Mouse (Mus musculus): ENCODE measurements at regions not wholly inside any gene's neighbourhood (a gene's known extent, or its start where the extent isn't known, plus 50 kb on each side); places are given as distances from the start of the nearest gene placed in this dataset.

GRCm38 (mm10) chr12:39731177-39731576, 306.6 kb downstream of the Arl4a start:
- Histone ChIP-seq H3K4me1 (ENCODE audit: control insufficient read depth, insufficient read depth, low read length) (no peaks in the 10 kb centered on the region), H3K4me3 (ENCODE audit: control insufficient read depth, low read depth, low read length) (no peak overlapping the region), H3K27ac (ENCODE audit: control insufficient read depth, insufficient read depth, low read depth, low read length) (no peak overlapping the region), H3K27me3 (ENCODE audit: control insufficient read depth, insufficient read depth, low read length) (no peaks in the 10 kb centered on the region), H3K36me3 (ENCODE audit: control insufficient read depth, insufficient read depth, low read length) (no peaks in the 10 kb centered on the region)
- TF ChIP-seq POLR2A (IDR thresholded peaks at IDR 0.05; ENCODE audit: control insufficient read depth, low read depth, low read length) (no peak), CTCF (IDR thresholded peaks at IDR 0.05; ENCODE audit: control insufficient read depth, insufficient read depth, insufficient replicate concordance, low read depth, low read length) (no peak)

GRCm38 (mm10) chr12:39729255-39729654, 308.6 kb downstream of the Arl4a start:
- no peak for TF ChIP-seq POLR2A (IDR thresholded peaks at IDR 0.05; ENCODE audit: control insufficient read depth, low read depth, low read length)
- TF ChIP-seq CTCF (IDR thresholded peaks at IDR 0.05; ENCODE audit: control insufficient read depth, insufficient read depth, insufficient replicate concordance, low read depth, low read length) = no peak
- Histone ChIP-seq H3K27ac (ENCODE audit: control insufficient read depth, insufficient read depth, low read depth, low read length) (no peak overlapping the region), H3K4me1 (ENCODE audit: control insufficient read depth, insufficient read depth, low read length) (no peaks in the 10 kb centered on the region), H3K27me3 (ENCODE audit: control insufficient read depth, insufficient read depth, low read length) (no peaks in the 10 kb centered on the region), H3K36me3 (ENCODE audit: control insufficient read depth, insufficient read depth, low read length) (no peaks in the 10 kb centered on the region), H3K4me3 (ENCODE audit: control insufficient read depth, low read depth, low read length) (no peak overlapping the region)

- TF ChIP-seq POLR2A (IDR thresholded peaks at IDR 0.05; ENCODE audit: control insufficient read depth, low read depth, low read length) (no peak), CTCF (IDR thresholded peaks at IDR 0.05; ENCODE audit: control insufficient read depth, insufficient read depth, insufficient replicate concordance, low read depth, low read length) (no peak)
- H3K4me3 ChIP-seq (ENCODE audit: control insufficient read depth, low read depth, low read length) = no peak overlapping the region
- no peaks in the 10 kb centered on the region for H3K36me3 ChIP-seq (ENCODE audit: control insufficient read depth, insufficient read depth, low read length)
These were observed 313.7 kb downstream of the Arl4a start for GRCm38 (mm10) chr12:39724172-39724571.

DNA sequence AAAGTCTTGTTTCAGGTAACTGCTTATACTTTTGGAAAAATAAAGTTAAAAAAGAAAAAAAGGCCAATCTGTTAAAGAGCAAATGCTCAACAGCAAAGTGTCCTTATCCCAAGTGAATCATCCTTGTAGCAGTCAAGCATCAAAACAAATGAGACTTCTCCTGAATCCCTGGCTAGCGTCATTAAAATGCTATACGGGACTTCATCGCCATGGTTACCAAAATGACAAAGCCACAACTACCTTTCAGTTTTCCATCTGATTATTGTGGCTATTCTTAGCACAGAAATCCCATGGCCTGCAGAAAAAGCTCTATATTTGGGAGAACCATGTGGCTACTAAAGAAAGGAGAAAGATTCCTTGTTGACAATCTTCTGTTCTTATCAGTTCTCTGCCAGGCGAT, 322.7 kb downstream of the Arl4a start:
- Histone ChIP-seq H3K36me3 (ENCODE audit: control insufficient read depth, insufficient read depth, low read length) (no peaks in the 10 kb centered on the region), H3K4me3 (ENCODE audit: control insufficient read depth, low read depth, low read length) (no peak overlapping the region), H3K27ac (ENCODE audit: control insufficient read depth, insufficient read depth, low read depth, low read length) (no peak overlapping the region), H3K4me1 (ENCODE audit: control insufficient read depth, insufficient read depth, low read length) (no peaks in the 10 kb centered on the region), H3K27me3 (ENCODE audit: control insufficient read depth, insufficient read depth, low read length) (no peaks in the 10 kb centered on the region)
- no peak for TF ChIP-seq POLR2A (IDR thresholded peaks at IDR 0.05; ENCODE audit: control insufficient read depth, low read depth, low read length)
- no peak for TF ChIP-seq CTCF (IDR thresholded peaks at IDR 0.05; ENCODE audit: control insufficient read depth, insufficient read depth, insufficient replicate concordance, low read depth, low read length)

More at GRCm38 (mm10) chr12:39724172-39724571, 313.7 kb downstream of the Arl4a start:
- no peaks in the 10 kb centered on the region for H3K27me3 ChIP-seq (ENCODE audit: control insufficient read depth, insufficient read depth, low read length)
- H3K4me1 ChIP-seq (ENCODE audit: control insufficient read depth, insufficient read depth, low read length) = no peaks in the 10 kb centered on the region
- H3K27ac ChIP-seq (ENCODE audit: control insufficient read depth, insufficient read depth, low read depth, low read length) = no peak overlapping the region

DNA sequence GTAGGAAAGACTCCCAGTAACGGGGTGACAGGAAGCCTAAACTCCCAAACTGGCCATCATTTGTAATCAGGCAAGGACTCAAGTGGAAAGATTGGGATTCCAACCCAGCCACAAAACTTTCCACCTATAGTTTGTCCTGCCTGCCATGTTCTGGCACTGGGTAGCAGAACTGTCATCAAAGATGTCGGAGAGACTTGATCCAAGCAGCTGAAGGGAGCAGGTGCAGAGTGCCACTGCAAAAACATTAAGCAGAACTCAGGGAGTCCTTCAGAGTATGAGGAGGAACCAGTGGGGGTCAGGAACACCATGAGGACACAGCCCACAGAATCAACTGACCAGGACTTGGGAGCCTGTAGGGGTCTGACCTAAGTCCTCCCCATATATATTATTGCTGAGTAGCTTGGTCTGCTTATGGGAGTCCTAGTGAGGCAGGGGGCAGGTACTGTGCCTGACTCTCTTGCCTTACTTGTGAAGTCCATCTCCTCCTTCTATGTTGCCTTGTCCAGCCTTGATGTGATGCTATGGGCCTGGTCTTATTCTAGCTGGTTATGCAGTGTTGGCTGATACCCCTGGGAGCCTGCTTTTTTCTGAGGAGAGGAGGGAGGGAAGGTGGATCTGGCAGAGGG, 323.5 kb downstream of the Arl4a start:
- H3K27ac ChIP-seq (ENCODE audit: control insufficient read depth, insufficient read depth, low read depth, low read length) = no peak overlapping the region
- H3K27me3 ChIP-seq (ENCODE audit: control insufficient read depth, insufficient read depth, low read length) = no peaks in the 10 kb centered on the region
- TF ChIP-seq POLR2A (IDR thresholded peaks at IDR 0.05; ENCODE audit: control insufficient read depth, low read depth, low read length) = no peak
- TF ChIP-seq CTCF (IDR thresholded peaks at IDR 0.05; ENCODE audit: control insufficient read depth, insufficient read depth, insufficient replicate concordance, low read depth, low read length) = no peak
- no peak overlapping the region for H3K4me3 ChIP-seq (ENCODE audit: control insufficient read depth, low read depth, low read length)
- H3K4me1 ChIP-seq (ENCODE audit: control insufficient read depth, insufficient read depth, low read length) = no peaks in the 10 kb centered on the region
- H3K36me3 ChIP-seq (ENCODE audit: control insufficient read depth, insufficient read depth, low read length) = no peaks in the 10 kb centered on the region

DNA sequence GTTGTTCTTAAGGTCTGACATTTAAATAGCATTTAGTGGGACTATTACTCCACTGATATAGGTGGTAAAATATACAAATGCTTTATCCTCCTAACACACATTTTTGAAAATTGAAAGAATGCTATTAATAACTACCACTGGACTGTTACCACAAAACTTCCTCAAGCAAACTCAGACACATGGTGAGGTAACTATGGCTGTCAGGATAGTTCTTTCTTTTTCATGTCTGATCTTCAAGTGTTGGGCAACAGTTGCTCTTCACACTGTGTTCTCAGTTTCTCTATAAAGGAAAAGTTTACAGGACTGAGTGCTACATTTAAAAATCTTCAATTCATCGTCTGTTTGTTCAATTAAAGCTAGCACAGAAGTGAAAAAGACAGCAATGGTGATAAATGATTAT, 326.0 kb downstream of the Arl4a start:
- TF ChIP-seq POLR2A (IDR thresholded peaks at IDR 0.05; ENCODE audit: control insufficient read depth, low read depth, low read length) (no peak), CTCF (IDR thresholded peaks at IDR 0.05; ENCODE audit: control insufficient read depth, insufficient read depth, insufficient replicate concordance, low read depth, low read length) (no peak)

GRCm38 (mm10) chr12:39709850-39710249, 328.0 kb downstream of the Arl4a start:
- TF ChIP-seq CTCF (IDR thresholded peaks at IDR 0.05; ENCODE audit: control insufficient read depth, insufficient read depth, insufficient replicate concordance, low read depth, low read length) (no peak), POLR2A (IDR thresholded peaks at IDR 0.05; ENCODE audit: control insufficient read depth, low read depth, low read length) (no peak)
- Histone ChIP-seq H3K4me3 (ENCODE audit: control insufficient read depth, low read depth, low read length) (no peak overlapping the region), H3K27ac (ENCODE audit: control insufficient read depth, insufficient read depth, low read depth, low read length) (no peak overlapping the region), H3K36me3 (ENCODE audit: control insufficient read depth, insufficient read depth, low read length) (no peaks in the 10 kb centered on the region), H3K27me3 (ENCODE audit: control insufficient read depth, insufficient read depth, low read length) (no peaks in the 10 kb centered on the region), H3K4me1 (ENCODE audit: control insufficient read depth, insufficient read depth, low read length) (no peaks in the 10 kb centered on the region)

More for the DNA sequence above, 326.0 kb downstream of the Arl4a start:
- no peak overlapping the region for H3K27ac ChIP-seq (ENCODE audit: control insufficient read depth, insufficient read depth, low read depth, low read length)
- H3K27me3 ChIP-seq (ENCODE audit: control insufficient read depth, insufficient read depth, low read length) = no peaks in the 10 kb centered on the region
- H3K36me3 ChIP-seq (ENCODE audit: control insufficient read depth, insufficient read depth, low read length) = no peaks in the 10 kb centered on the region
- H3K4me1 ChIP-seq (ENCODE audit: control insufficient read depth, insufficient read depth, low read length) = no peaks in the 10 kb centered on the region
- H3K4me3 ChIP-seq (ENCODE audit: control insufficient read depth, low read depth, low read length) = no peak overlapping the region
